Mouse (Mus musculus) v-Abl transformed pro-B cells (cell line): Measurements from ENCODE around the gene Gm9999.
"Not testable (repeated sequence)": the region's sequence is repeated elsewhere in the genome, so short reads cannot be mapped to it uniquely, and the experiment has no call there.

Experiments used
- in situ Hi-C, 2 experiments: fragments of 400-800 bp; cut with MboI; formaldehyde crosslinking; loops; one replicate each; pipeline ENCODE4 v1.15.1; 2025; ENCODE audit not compliant: unreplicated experiment in 2 of 2

Gm9999 gene

DNA sequence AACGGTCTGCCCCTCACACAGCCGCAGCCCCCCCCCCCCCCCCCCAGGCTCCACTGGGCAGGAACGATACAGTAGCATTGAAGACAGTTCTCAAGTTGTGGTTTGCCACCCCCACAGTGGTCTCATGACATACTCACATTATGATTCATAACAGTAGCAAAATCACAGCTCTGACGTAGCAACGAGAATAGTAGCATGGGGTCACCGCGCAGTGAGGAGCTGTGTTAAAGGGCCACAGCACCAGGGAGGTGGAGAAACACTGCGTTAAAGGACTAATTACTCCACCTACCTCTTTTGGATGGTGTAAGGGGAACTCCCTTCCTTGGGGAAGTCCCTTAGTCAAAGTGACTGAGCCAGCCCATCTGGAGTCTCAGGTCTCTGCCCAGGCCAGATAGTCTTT is 39.1 kb downstream of the Gm9999 start:
- in situ Hi-C loops, result loop anchor here (5.0 kb wide), 3 partner anchors 55 to 125 kb away; no protein-coding TSS in a partner anchor

DNA sequence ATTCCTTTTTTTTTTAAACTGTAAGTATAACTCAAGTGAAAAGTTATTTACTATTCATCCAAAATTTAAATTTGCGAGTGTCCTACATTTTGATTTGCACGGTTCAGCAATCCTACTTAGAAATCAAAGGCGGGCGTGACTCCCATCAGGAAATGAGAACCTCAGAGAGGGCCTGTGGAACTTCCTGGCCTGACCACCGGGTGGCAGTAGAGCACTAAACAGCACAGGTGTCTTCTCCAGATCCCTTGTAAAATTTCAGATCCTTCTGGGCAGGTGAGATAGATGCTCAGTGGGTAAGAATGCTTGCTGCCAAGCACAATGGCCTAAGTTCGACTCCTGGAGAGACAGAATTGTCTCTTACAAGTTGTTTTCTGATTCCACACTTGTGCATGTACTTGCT is 40.1 kb downstream of the Gm9999 start:
- in situ Hi-C loops, result loop anchor here (5.0 kb wide), 3 partner anchors 54 to 124 kb away; no protein-coding TSS in a partner anchor

DNA sequence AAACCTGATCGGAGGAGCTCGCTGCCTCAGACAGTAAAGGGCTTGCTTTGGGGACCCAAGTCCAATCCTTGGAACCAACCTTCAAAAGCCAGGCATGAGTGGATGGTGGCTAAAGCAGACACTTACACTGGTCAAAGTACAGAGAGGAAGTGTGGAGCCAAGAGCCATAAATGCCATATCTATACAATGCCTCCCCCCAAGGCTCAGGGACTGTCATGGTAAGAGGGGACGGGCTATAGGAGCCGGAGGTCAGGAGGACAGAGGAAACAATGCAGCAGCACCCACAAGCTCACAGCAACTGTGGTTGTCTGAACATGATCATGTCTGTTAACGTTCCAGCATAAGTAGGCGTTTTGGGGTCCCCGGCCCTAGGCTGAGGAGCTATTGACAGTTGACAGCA is 41.1 kb downstream of the Gm9999 start:
- in situ Hi-C loops, result loop anchor here (5.0 kb wide), 3 partner anchors 53 to 123 kb away; no protein-coding TSS in a partner anchor

DNA sequence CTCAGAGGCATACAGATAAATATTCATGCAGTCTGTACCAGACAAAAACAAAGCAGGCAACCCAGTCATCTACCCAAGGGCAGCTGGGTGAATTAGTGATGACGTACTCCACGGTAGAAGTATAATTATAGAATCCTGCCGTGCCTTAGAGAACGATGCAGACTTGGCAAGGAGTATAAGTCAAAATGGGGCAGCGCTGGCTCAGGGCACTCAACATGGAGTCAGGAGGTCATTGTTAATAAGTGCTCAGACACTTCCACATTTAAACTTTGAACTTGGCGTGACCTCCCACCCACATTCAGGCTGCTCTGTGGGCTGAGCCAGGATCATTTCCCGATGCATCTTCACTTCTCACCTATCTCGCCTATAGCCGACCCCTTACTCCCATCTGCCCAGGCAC is 42.0 kb downstream of the Gm9999 start:
- in situ Hi-C loops, result no loop called here

DNA sequence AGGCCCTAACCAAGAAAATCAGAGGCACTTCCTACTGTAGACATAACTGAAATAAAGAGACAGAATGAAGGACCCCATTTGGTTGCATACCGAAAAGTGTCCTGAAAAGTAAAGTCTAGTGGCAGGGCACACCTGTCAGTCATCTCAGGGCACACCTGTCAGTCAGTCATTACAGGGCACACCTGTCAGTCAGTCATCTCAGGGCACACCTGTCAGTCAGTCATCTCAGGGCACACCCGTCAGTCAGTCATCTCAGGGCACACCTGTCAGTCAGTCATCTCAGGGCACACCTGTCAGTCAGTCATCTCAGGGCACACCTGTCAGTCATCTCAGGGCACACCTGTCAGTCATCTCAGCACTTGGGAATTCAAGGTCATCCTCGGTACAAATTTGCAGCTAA is 43.5 kb downstream of the Gm9999 start:
- in situ Hi-C loops, result not testable (repeated sequence)

DNA sequence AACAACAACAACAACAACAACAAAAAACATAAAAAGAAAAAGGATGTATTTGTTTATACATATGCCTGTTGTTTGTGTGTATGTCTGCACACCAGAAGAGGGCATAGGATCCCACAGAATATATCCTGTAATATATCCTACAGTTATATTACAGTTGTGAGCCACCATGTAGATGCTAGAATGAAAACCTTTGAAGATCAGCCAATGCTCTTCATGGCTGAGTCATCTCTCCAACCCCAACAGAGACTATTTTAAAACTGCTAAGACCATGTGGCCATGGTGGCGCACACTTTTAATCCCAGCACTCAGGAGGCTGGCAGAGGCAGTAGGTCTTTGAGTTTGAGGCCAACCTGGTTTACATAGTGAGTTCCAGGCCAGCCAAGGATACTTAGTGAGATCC is 44.1 kb downstream of the Gm9999 start:
- in situ Hi-C loops, result no loop called here

DNA sequence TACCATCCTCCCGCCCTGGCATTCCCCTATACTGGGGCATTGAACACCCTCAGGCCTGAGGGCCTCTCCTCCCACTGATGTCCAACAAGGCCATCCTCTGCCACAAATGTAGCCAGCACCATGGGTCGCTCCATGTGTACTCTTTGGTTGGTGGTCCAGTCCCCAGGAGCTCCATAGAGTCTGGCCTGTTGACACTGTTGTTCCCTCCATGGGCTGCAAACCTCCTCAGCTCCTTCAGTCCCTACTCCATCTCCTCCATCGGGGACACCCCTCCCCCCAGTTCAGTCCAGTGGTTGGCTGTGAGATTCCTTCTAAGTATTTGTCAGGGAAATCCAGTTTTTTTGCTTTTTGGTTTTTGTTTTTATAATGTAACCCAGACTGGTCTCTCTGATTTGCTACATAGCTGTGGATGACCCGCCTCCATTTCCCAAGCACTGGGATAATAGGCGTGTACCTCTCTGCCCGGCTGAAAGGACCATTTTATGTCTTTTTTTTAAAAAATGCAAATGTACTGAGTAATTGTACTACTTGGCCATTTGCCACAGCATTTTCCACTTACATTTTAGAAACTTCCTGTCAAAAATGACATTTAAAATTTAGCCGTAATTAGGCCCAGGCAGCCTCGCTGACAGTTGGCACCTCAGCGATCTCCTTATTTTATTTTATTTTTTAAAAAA is 47.3 kb downstream of the Gm9999 start:
- in situ Hi-C loops, result no loop called here

DNA sequence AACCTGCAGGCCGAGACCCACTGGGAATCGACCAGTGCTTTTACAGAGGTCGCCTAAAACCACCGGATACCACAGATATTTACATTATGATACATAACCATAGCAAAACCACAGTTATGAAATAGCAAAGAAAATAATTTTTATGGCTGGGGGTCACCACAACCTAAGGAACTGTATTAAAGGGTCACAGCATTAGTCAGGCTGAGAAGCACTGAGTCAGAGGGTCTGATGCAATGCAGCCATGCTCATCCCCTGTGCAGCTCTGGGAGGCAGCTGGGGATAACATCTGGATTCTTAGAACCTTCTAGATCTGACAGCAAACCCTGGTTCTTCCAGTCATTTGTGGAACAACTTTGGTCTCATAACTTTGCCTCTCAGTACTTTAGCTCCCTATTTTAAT is 48.0 kb downstream of the Gm9999 start:
- in situ Hi-C loops, result no loop called here

DNA sequence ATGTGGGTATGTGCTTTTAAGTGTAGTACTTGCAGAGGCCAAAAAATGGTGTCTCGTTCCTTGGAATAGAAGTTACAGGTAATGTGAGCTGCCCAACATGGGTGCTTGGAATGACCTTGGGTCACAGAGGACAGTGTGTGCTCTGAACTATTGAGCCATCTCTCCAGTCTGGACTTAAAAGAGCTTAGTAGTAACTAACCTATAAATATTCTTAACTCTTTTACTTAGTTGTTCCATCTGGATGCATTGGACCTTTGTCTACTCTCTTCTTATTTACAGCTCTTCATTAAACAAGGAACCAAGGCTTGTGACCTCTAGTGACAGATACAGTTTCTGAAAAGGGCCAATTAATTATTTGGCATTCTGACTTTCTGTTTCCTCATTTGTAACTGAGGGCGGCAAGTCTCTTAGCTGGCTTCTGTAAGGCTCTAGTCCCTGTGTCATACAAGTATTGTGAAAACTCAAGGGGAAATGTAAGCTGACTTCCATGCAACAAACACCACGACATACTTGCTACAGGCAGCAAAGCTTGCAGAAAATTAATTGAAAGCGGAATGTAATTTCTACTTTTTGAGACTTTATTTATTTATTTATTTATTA is 51.5 kb downstream of the Gm9999 start:
- in situ Hi-C loops, result no loop called here

DNA sequence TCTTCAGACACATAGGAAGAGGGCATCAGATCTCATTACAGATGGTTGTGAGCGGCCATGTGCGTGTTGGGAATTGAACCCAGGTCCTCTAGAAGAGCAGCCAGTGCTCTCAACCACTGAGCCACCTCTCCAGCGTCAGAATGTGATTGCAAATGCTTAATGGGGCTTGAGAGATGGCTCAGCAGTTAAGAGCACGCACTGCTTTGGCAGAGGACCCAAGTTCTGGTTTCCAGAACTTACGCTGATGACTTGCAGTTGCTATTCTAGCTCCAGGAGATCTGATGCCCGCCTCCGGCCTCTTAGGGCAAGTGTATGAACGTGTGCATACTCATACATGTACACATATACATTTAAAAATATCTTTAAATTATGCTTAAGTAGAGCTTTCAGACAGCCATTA is 52.0 kb downstream of the Gm9999 start:
- in situ Hi-C loops, result no loop called here
